Mouse (Mus musculus): Measurements from ENCODE around the gene Zbp1. TPM values are rescaled to one million over a fixed set of nuclear protein-coding genes. Genes with fewer than 3 reads are reported as not detected.
A peak's percentile ranks its signal among the peaks of the same experiment; 100 is the strongest.

The Zbp1 gene
- polyA plus RNA-seq, 1 experiment from 2014 or later = 0.08 TPM

- Histone ChIP-seq H3K36me3 (no peaks in the 10 kb centered on the region), H3K4me1 (0 out of 2 replicates have a peak, but pooled peaks cover 3% of the 10 kb centered on the region), H3K27me3 (replicated peaks) (peaks cover 31% of the 10 kb centered on the region), H3K9ac (replicated peaks) (no peak overlapping the region), H3K4me2 (no peak overlapping the region), H3K4me3 (replicated peaks) (no peak overlapping the region), H3K27ac (replicated peaks) (no peak overlapping the region), H3K9me3 (replicated peaks) (no peaks in the 10 kb centered on the region)
- ATAC-seq (ENCODE audit: low FRiP score) = no peak
- 93% methylated on average over 10 of the region's 10 CpGs for WGBS
These were observed 35.4 kb downstream of the Zbp1 start for GRCm38 (mm10) chr2:173183311-173183710.

DNA sequence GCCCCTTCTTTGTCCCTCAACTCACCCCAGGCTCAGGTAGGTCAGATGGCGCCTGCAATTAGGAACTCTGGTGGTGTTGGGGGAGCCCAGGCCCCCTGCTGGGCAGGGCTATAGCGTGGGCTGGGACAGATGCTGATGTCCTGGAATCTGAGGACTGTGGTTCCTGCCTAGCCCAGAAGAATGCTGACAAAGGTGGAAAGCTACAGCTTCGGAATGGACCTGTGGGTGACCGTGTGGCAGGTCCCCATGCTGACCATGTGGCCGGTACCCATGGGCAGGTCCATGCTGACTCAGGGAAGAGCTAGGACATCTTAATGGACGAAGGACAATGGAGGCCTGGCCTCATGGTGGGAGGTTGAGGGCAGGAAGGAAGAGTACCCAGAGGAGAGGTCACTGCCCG, 35.9 kb downstream of the Zbp1 start:
- ATAC-seq (ENCODE audit: low FRiP score) = no peak
- WGBS = 86% methylated on average over 7 of the region's 7 CpGs
- Histone ChIP-seq H3K9me3 (replicated peaks) (no peaks in the 10 kb centered on the region), H3K27me3 (replicated peaks) (peaks cover 31% of the 10 kb centered on the region), H3K4me2 (no peak overlapping the region), H3K27ac (replicated peaks) (no peak overlapping the region), H3K9ac (replicated peaks) (no peak overlapping the region), H3K4me1 (0 out of 2 replicates have a peak, but pooled peaks cover 3% of the 10 kb centered on the region), H3K36me3 (no peaks in the 10 kb centered on the region), H3K4me3 (replicated peaks) (no peak overlapping the region)

DNA sequence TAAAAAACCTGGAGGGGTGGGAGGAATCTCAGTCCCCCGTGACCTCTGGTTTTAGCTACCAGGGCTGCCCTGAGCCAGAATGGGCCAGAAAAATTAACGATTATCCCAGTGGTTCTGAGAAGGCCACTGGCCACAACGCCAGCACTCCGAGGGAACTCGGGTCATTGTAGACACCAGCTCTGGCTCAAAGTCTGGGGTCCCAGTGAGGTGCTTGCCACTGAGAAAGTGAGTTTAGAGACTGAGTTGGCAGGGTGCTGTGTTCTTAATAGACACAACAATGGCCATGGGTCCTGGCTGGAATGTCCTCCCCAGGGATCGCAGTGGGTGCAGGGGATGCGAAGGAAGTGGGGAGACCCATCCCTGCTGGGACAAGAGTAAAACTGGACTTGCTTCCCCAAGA, 36.8 kb downstream of the Zbp1 start:
- Histone ChIP-seq H3K4me1 (0 out of 2 replicates have a peak, but pooled peaks cover 3% of the 10 kb centered on the region), H3K9me3 (replicated peaks) (no peaks in the 10 kb centered on the region), H3K27ac (replicated peaks) (no peak overlapping the region), H3K36me3 (no peaks in the 10 kb centered on the region), H3K27me3 (replicated peaks) (peaks cover 35% of the 10 kb centered on the region), H3K4me3 (replicated peaks) (no peak overlapping the region), H3K9ac (replicated peaks) (no peak overlapping the region), H3K4me2 (no peak overlapping the region)
- WGBS = 93% methylated on average over 7 of the region's 7 CpGs
- ATAC-seq (ENCODE audit: low FRiP score) = no peak

DNA sequence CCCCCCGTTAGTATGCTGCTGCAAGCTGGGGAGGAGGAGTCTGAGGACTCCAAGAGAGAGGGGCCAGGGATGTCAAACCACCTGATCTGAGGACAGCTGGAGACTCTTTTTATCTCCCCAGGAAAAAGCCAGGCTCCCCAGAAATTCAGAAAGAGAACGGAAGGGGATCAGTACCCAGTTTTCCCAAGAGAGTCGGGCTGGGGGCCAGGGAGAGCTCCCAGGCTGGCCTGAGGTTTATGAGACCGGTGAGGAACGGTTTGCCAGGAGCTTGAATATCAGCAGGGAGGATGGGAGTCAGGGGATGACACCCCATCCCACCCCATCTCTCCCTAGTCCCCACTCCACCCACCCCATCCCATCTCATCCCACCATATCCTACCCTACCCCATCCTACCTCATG, 37.2 kb downstream of the Zbp1 start:
- H3K4me2 ChIP-seq = no peak overlapping the region
- peaks cover 37% of the 10 kb centered on the region for H3K27me3 ChIP-seq (replicated peaks)
- H3K4me3 ChIP-seq (replicated peaks) = no peak overlapping the region
- WGBS = 71% methylated on average over 4 of the region's 5 CpGs
- 0 out of 2 replicates have a peak, but pooled peaks cover 3% of the 10 kb centered on the region for H3K4me1 ChIP-seq
- H3K9me3 ChIP-seq (replicated peaks) = no peaks in the 10 kb centered on the region
- no peak for ATAC-seq (ENCODE audit: low FRiP score)
- no peak overlapping the region for H3K27ac ChIP-seq (replicated peaks)
- H3K9ac ChIP-seq (replicated peaks) = no peak overlapping the region
- no peaks in the 10 kb centered on the region for H3K36me3 ChIP-seq

GRCm38 (mm10) chr2:173180721-173181388, 37.9 kb downstream of the Zbp1 start:
- Histone ChIP-seq H3K4me3 (replicated peaks) (no peak overlapping the region), H3K9ac (replicated peaks) (no peak overlapping the region), H3K36me3 (no peaks in the 10 kb centered on the region), H3K4me2 (no peak overlapping the region), H3K27ac (replicated peaks) (no peak overlapping the region), H3K27me3 (replicated peaks) (peaks cover 33% of the 10 kb centered on the region), H3K4me1 (0 out of 2 replicates have a peak, but pooled peaks cover 3% of the 10 kb centered on the region), H3K9me3 (replicated peaks) (no peaks in the 10 kb centered on the region)
- 81% methylated on average over 11 of the region's 11 CpGs for WGBS
- ATAC-seq (ENCODE audit: low FRiP score) = no peak

DNA sequence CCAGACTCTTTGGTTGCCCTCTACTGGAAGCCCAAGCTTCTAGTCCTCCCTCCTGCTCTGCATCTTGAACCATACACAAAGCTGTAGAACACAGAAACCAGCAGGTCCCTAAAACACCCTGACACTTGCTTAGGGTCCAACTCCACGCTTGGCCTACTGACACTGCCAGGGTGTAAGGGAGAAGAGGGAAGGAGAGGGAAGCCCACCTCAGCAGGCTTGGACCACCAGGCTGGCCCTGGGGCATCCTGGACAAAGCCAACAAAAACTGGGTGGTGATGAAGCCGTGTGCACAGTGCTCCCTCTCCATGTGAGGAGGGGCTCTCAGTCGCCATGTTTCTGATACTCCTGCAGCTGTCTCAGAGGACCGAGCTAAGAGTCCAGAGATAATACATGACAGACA, 38.7 kb downstream of the Zbp1 start:
- H3K27ac ChIP-seq (replicated peaks) = no peak overlapping the region
- ATAC-seq (ENCODE audit: low FRiP score) = no peak
- H3K36me3 ChIP-seq = no peaks in the 10 kb centered on the region
- no peak overlapping the region for H3K4me3 ChIP-seq (replicated peaks)
- no peaks in the 10 kb centered on the region for H3K9me3 ChIP-seq (replicated peaks)
- 85% methylated on average over 4 of the region's 4 CpGs for WGBS
- H3K4me1 ChIP-seq = 0 out of 2 replicates have a peak, but pooled peaks cover 3% of the 10 kb centered on the region
- H3K27me3 ChIP-seq (replicated peaks) = peaks cover 28% of the 10 kb centered on the region
- H3K9ac ChIP-seq (replicated peaks) = no peak overlapping the region
- no peak overlapping the region for H3K4me2 ChIP-seq

DNA sequence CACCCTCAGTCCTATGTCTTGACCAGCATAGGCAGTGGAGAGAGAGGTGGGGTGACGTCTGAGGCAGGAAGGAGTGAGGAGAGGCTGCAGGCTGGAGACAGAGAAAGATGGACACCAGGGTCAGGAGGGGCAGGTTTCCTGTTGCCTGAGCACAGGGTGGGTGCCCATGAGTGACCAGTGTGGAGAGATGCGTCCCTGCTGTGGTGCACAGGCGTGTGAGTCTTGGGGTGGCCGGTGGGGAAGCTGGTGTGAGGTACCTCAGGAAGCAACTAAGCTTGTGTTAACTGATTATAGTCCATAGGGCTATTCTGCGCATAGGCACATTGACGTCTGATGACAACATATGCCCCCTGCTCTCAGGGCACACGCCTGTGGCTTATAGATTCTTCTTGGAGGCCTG, 39.7 kb downstream of the Zbp1 start:
- WGBS = 91% methylated on average over 7 of the region's 7 CpGs
- H3K9ac ChIP-seq (replicated peaks) = no peak overlapping the region
- H3K9me3 ChIP-seq (replicated peaks) = no peaks in the 10 kb centered on the region
- H3K27ac ChIP-seq (replicated peaks) = no peak overlapping the region
- H3K4me3 ChIP-seq (replicated peaks) = no peak overlapping the region
- H3K36me3 ChIP-seq = no peaks in the 10 kb centered on the region
- no peak overlapping the region for H3K4me2 ChIP-seq
- peaks cover 23% of the 10 kb centered on the region for H3K27me3 ChIP-seq (replicated peaks)
- H3K4me1 ChIP-seq = peaks cover 10% of the 10 kb centered on the region
- no peak for ATAC-seq (ENCODE audit: low FRiP score)

DNA sequence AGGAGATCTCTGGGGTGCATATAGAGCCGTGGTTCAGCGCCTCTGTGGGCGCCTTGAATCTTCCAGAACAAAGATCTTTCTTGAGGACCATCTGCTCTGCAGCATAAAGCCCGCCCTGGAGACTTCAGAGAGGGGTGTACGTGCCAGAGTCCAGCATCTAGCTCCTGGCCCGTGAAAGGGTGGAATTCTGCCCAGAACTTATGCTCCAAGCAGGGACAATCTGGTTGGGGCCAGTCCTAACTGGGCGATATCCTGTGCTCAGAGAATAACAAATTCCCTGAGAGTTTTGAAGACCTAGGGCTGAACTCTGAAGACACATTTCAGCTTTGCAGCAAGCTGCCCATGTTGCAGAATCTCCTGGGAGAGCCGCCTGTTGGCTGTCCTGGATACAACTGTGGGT, 40.8 kb downstream of the Zbp1 start:
- Histone ChIP-seq H3K4me3 (replicated peaks) (no peak overlapping the region), H3K27me3 (replicated peaks) (peaks cover 23% of the 10 kb centered on the region)
- WGBS = 88% methylated on average over 8 of the region's 8 CpGs

DNA sequence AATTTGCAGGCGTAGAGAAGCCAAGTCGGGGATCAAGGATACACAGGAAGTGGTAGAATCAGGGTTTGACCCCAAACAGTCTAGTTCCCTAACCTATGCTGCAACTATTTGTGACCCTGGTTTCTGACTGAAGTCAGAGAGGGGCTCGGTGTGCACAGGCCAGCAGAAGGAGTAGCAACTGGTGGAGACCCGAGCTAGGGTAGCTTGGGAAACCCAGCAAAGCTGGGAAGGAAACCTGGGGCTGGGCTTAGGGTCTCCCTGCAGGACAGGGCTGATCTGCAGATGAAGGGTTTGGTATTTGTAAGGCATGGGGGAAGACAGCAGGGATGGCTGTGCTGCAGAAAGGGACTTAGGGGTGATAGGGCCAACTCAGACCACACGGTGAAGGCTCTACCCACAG, 41.2 kb downstream of the Zbp1 start:
- ATAC-seq (ENCODE audit: low FRiP score) = no peak
- Histone ChIP-seq H3K27ac (replicated peaks) (no peak overlapping the region), H3K4me2 (no peak overlapping the region), H3K4me3 (replicated peaks) (no peak overlapping the region), H3K9me3 (replicated peaks) (no peaks in the 10 kb centered on the region), H3K9ac (replicated peaks) (no peak overlapping the region), H3K4me1 (peaks cover 25% of the 10 kb centered on the region), H3K27me3 (replicated peaks) (peaks cover 23% of the 10 kb centered on the region), H3K36me3 (no peaks in the 10 kb centered on the region)
- WGBS = 85% methylated on average over 5 of the region's 5 CpGs

More for the DNA sequence above, 40.8 kb downstream of the Zbp1 start:
- Histone ChIP-seq H3K9me3 (replicated peaks) (no peaks in the 10 kb centered on the region), H3K36me3 (no peaks in the 10 kb centered on the region), H3K27ac (replicated peaks) (no peak overlapping the region), H3K9ac (replicated peaks) (no peak overlapping the region), H3K4me1 (peaks cover 20% of the 10 kb centered on the region), H3K4me2 (no peak overlapping the region)
- no peak for ATAC-seq (ENCODE audit: low FRiP score)

DNA sequence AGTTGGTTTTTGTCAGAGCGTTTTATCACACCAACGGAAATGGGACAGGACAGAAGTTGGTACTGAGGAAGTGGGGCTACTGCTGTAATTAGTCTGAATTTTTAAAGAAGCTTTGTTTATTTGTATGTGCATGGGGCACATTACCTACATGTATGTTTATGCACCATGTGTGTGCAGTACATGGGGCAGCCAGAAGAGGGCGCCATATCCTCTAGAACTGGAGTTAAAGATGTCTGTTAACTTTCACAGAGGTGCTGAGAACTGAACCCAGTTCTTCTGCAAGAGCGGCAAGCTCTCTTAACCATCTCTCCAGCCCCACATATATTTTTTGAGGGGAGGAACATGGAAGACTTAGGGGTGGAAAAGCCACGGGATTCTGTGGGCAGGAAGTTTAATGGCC, 43.0 kb downstream of the Zbp1 start:
- Histone ChIP-seq H3K9ac (replicated peaks) (no peak overlapping the region), H3K4me1 (peaks cover 42% of the 10 kb centered on the region), H3K27ac (replicated peaks) (no peak overlapping the region), H3K36me3 (no peaks in the 10 kb centered on the region), H3K4me3 (replicated peaks) (no peak overlapping the region), H3K27me3 (replicated peaks) (peaks cover 17% of the 10 kb centered on the region), H3K4me2 (no peak overlapping the region), H3K9me3 (replicated peaks) (no peaks in the 10 kb centered on the region)
- WGBS = 96% methylated on average over 5 of the region's 5 CpGs
- ATAC-seq (ENCODE audit: low FRiP score) = no peak

DNA sequence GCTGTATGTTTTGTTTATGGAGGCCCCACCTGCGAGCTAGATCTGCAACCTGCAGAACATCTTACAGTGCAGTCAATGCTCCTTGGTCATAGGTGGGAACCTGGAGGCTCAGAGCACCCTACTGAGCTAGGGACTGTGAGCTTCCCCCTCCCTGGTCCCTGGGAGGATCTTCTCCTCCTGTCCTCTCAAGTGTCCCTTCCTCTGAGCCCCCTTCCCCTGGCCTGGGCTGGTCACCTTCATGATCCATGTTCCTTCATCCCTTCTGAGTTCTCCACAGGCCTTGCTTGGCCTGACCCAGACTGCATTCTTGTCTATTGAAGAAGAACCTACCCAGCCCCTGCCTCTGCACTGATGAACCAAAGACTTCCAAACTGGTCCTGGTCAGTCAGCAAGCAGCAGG, 44.2 kb downstream of the Zbp1 start:
- Histone ChIP-seq H3K27me3 (replicated peaks) (peaks cover 15% of the 10 kb centered on the region; the same call in 1 of the 2 replicates), H3K4me1 (peaks cover 46% of the 10 kb centered on the region), H3K9ac (replicated peaks) (no peak overlapping the region), H3K4me3 (replicated peaks) (no peak overlapping the region; the same call in 1 of the 2 replicates), H3K36me3 (no peaks in the 10 kb centered on the region), H3K27ac (replicated peaks) (peak overlapping the region; percentile 83), H3K9me3 (replicated peaks) (no peaks in the 10 kb centered on the region), H3K4me2 (peak overlapping the region; percentile 60)
- ATAC-seq (ENCODE audit: low FRiP score) = 0 out of 2 replicates have a peak, but pooled peaks have one; percentile 0
- 38% methylated on average over 1 of the region's 1 CpGs for WGBS
